Mouse (Mus musculus): ENCODE results near the gene Ttyh3.

GRCm38 (mm10) chr5:140579771-140580170, 69.1 kb downstream of the Ttyh3 start:
- no peak for TF ChIP-seq CTCF (IDR thresholded peaks at IDR 0.05; ENCODE audit: control insufficient read depth, insufficient read depth, insufficient read length)
- no peak for TF ChIP-seq MYOD1 (IDR thresholded peaks at IDR 0.05; ENCODE audit: control insufficient read depth, insufficient read length, low read depth)
- no peak for TF ChIP-seq MAX (IDR thresholded peaks at IDR 0.05)
- no peak for TF ChIP-seq USF1 (IDR thresholded peaks at IDR 0.05; ENCODE audit: low read depth)
- no peak for TF ChIP-seq CEBPB (IDR thresholded peaks at IDR 0.05; ENCODE audit: low read depth)
